Mouse (Mus musculus): ENCODE results near the gene Zfp931. TPM values are rescaled to one million over a fixed set of nuclear protein-coding genes. Genes with fewer than 3 reads are reported as not detected.

Gene Zfp931
- polyA plus RNA-seq (2012), result 0.44 and 0.55 TPM in 2 replicates

GRCm38 (mm10) chr2:178078166-178078717 lies at the start of gene Zfp931:
Gene Zfp931, minus strand, starts transcription at chr2:178078476.

GRCm38 (mm10) chr2:178118801-178119560 lies 40.7 kb upstream of the Zfp931 start, which contains the start of gene Phactr3:
Gene Phactr3, plus strand, starts transcription at chr2:178118975.

GRCm38 (mm10) chr2:178023011-178023611 lies 55.2 kb downstream of the Zfp931 start, which contains the start of gene Zfp971:
Gene Zfp971, plus strand, starts transcription at chr2:178023284.

Other genes with a start within 250 kb of the Zfp931 start
- 0.59 TPM in 1 of 2 replicates, not detected in the other for gene Gm14325, start 238.1 kb downstream of the Zfp931 start, polyA plus RNA-seq (2012)
- not detected in 2 replicates for gene Gm14327, start 181.4 kb downstream of the Zfp931 start, polyA plus RNA-seq (2012)
- 0.29 TPM in 1 of 2 replicates, not detected in the other for gene Zfp972, start 152.9 kb downstream of the Zfp931 start, polyA plus RNA-seq (2012)
- 0.88 and 1.3 TPM in 2 replicates for gene Gm14326, start 121.2 kb downstream of the Zfp931 start, polyA plus RNA-seq (2012)
- gene Zfp971, start 55.2 kb downstream of the Zfp931 start, polyA plus RNA-seq (2012), result 0.39 and 0.55 TPM in 2 replicates
- 0.06 TPM in 1 of 2 replicates, not detected in the other for gene Phactr3, start 40.5 kb upstream of the Zfp931 start, polyA plus RNA-seq (2012)